Mouse (Mus musculus) gonadal fat pad, adult 2 months (tissue): Measurements from ENCODE around the gene Fam92b. TPM values are rescaled to one million over a fixed set of nuclear protein-coding genes. Genes with fewer than 3 reads are reported as not detected.

Source experiments
- DNase-seq: peaks from one replicate; pipeline ENCODE4 v3.0.0-alpha.2; 2012; ENCODE audit warnings: low read depth
- polyA plus RNA-seq: library from polyadenylated mRNA; depleted of rRNA; stranded (reverse); fragments of >200 nt; gene quantifications from 2 replicates; pipeline ENCODE4 v1.2.3, GENCODE M21; 2012; rRNA removed

Fam92b gene
- polyA plus RNA-seq, result 0.77 and 0.88 TPM in 2 replicates

DNA sequence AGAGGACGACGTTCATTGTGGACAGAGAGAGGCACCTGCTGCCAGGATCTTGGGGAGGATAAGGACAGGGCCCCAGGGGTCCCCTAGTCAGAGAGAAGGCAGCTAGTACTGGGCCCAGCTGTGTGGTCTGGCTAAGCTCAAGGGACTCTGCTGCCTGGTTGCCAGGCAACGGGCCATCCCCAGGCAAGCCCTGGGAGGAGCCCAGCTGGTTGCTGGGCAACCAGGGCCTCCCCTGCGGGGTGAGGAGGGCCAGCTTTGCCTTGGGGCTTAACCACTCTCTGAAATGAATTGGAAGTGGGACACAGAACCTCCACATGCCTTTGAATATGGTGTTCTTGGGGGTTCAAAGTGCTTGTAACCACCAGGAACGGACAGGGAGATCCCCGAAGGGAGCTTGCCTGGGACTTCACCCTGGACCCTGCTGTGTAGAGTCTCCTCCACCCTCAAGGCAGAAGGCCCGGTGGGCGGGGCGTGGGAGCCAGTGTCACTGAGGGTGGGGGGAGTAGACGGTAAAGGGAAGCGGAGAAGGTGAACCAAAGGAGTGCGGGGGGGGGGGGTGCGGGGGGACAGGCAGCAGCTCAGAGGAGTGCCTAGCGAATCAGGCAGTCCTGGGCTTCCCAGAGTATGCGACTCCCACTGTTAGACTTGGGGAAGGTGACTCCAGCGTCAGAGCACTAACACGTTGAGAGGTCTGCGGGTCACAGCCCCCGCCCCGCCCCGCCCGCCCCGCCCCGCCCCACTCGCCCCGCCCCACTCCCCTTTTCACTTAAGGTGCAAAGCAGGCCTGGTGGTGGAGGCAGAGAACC, at the start of gene Fam92b:
Fam92b (minus strand) TSS at position 149 of the 806 bp plus-strand sequence.
- no peak for DNase-seq

- DNase-seq, result no peak
Observed at GRCm38 (mm10) chr8:120225421-120226151, 48.3 kb upstream of the Fam92b start.

GRCm38 (mm10) chr8:120224521-120225420, 47.5 kb upstream of the Fam92b start:
- no peak for DNase-seq

- DNase-seq, result no peak
Observed at GRCm38 (mm10) chr8:120222548-120222947, 45.3 kb upstream of the Fam92b start.

- DNase-seq, result no peak
Observed at GRCm38 (mm10) chr8:120216855-120217830, 39.9 kb upstream of the Fam92b start.

- no peak for DNase-seq
Observed at GRCm38 (mm10) chr8:120215416-120216141, 38.3 kb upstream of the Fam92b start.

DNA sequence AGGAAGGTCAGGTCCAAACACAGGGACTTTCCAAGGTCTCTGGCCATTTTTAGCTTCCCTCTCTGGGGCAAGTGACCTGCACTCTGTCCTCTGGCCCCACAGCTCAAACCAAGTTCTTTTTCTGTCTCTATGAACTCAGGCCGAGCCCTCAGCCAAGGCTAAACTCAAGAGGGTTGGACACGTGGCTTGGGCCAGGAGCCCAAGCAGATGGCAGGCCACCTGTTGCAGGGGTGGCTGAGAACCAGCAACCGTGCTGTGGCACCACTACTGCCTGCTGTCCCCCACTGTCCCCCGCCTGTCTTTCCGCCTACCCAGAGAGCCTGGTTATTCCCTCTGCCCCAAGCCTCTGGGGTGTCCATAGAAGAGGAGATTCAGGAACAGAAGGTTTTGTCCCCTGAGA, 36.7 kb upstream of the Fam92b start:
- DNase-seq, result no peak

GRCm38 (mm10) chr8:120213229-120213628, 36.0 kb upstream of the Fam92b start:
- DNase-seq, result no peak

GRCm38 (mm10) chr8:120212596-120212995, 35.3 kb upstream of the Fam92b start:
- DNase-seq, result no peak

- DNase-seq, result no peak
Observed at GRCm38 (mm10) chr8:120211345-120211744, 34.1 kb upstream of the Fam92b start.

- no peak for DNase-seq
Observed at GRCm38 (mm10) chr8:120208113-120208512, 30.8 kb upstream of the Fam92b start.

DNA sequence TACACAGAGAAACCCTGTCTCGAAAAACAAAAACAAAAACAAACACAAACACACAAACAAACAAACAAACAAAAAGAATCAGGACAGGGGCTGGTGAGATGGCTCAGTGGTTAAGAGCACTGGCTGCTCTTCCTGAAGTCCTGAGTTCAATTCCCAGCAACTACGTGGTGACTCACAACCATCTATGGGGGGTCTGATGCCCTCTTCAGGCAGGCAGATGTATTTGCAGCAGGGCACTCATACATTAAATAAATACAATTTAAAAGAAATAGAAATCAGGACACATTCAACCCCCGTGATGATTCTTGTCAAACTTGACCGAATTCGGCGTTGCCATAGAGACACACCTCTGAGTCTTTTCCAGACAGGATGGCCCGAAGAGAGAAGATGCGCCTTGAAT, 30.1 kb upstream of the Fam92b start:
- no peak for DNase-seq

DNA sequence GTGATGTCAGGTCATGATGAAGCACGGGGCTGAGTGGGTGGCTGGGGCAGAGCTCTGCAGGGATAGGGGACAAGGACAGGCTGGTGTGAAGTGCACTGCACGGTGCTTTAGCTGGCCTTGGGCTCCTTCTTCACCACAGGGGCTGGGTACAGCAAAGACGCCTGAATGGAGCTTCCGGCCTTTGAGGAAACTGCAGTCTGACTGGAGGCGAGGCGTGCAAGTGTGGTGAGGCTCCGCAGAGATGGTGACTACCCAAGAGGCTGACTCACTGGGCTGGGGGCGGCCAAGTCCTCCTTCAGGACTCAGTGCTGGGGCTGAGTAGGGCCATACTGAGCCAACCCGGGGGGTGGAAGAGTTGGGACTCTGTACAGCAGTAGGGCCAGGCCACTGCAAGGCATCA, 28.6 kb upstream of the Fam92b start:
- DNase-seq, result no peak

- no peak for DNase-seq
Observed at GRCm38 (mm10) chr8:120204736-120205360, 27.6 kb upstream of the Fam92b start.

- no peak for DNase-seq
Observed at GRCm38 (mm10) chr8:120202546-120202945, 25.3 kb upstream of the Fam92b start.

GRCm38 (mm10) chr8:120201351-120201750, 24.1 kb upstream of the Fam92b start:
- DNase-seq, result no peak

DNA sequence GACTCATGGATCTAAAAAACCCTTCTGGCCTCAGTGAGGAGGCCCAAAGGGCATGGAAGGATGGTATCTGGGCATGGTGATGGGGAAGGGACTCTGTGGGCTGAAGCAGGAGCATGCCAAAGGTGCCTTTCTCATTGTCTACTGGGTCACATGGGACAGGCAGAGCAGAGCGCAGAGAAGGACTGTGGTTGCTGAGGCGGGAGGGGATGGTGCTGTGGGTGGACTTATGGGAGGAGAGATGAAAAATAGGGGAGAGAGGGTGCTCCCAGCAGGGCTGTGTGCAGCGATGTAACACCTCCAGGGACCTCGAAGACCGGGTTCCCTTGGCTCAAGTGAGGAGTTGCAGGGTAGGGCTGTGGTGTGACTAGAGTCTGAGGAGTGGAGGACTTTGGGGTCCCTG, 14.9 kb upstream of the Fam92b start:
- no peak for DNase-seq

DNA sequence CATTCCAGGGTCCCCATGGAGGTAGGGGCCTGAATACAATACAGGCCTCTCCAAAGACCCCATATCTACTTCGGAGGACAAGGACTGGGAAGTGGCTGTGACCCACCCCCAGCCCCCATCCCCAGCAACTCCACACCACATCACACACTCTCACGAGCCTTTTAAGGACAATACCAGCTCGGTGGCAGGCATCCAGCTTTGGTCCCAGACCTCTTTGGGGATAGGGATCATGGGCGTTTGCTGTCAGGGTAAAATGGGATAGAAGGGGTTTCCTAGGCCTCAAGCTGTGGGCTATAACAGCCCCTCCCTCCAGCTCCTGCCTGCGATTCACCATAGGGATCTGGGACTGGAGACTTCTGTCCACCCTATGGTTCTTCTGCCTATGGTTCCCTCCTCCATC, 14.4 kb upstream of the Fam92b start:
- DNase-seq, result no peak

DNA sequence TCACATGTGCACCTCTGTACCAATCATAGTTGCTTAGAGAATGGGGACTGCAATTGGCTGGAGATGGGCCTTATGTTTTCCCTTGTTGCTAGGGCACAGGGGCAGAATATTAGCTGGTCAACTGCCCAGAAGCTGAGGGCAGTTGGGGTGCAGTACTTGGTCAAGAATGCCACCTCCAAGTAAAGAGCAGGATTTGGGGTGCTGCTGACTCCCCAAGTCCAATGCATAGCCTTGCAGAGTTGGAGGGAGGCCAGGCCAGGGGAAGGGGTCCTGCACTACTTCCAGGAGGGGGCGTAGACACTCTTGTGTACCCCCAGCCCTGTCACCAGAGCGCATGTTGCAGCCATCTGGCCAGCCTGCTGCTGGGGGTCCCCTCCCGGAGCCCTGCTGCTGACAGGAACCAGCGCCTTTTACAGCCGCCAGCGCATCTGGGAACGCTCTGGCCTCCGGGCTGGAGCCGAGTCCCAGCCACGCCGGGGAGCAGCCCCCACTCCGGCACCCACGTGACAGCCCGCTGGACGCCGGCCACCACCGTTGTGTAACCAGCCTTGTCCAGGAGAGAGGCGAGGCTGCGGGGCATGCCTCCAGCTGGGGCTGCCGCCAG, 13.6 kb upstream of the Fam92b start:
- DNase-seq, result no peak
